Mouse (Mus musculus) cerebellum, adult 2 months (tissue): ENCODE results near the gene Srrd. TPM values are rescaled to one million over a fixed set of nuclear protein-coding genes. Genes with fewer than 3 reads are reported as not detected.
A peak's percentile ranks its signal among the peaks of the same experiment; 100 is the strongest.

Source experiments
- DNase-seq, 2 experiments: peaks; one replicate each; pipeline ENCODE4 v3.0.0; 2021
- H3K27ac ChIP-seq: fragments of 200-500 bp; 2 replicates; pipeline ENCODE4 v1.5.1; 2012; ENCODE audit warnings: low read length, control low read depth, inconsistent platforms; ENCODE audit not compliant: insufficient read depth
- H3K27me3 ChIP-seq: fragments of 200-500 bp; 2 replicates; pipeline ENCODE4 v1.6.1; 2012; ENCODE audit warnings: inconsistent platforms, mild to moderate bottlenecking, low read length, moderate library complexity; ENCODE audit not compliant: control insufficient read depth, insufficient read depth
- H3K4me1 ChIP-seq: fragments of 200-500 bp; 2 replicates; pipeline ENCODE4 v1.6.1; 2011; ENCODE audit warnings: low read length; ENCODE audit not compliant: control insufficient read depth, insufficient read depth
- H3K4me3 ChIP-seq: fragments of 200-500 bp; replicated peaks from 2 replicates; pipeline ENCODE3; 2011; ENCODE audit warnings: mild to moderate bottlenecking, low read depth, low read length, control low read depth; ENCODE audit not compliant: insufficient read depth
- CTCF ChIP-seq: fragments of 200-500 bp; IDR thresholded peaks from 2 replicates; pipeline ENCODE4 v1.5.1; 2011; ENCODE audit warnings: low read depth, mild to moderate bottlenecking, control low read depth, low read length, moderate library complexity, borderline replicate concordance; ENCODE audit not compliant: insufficient read depth
- POLR2A ChIP-seq: fragments of 200-500 bp; IDR thresholded peaks from 2 replicates; pipeline ENCODE4 v1.6.1; 2011; ENCODE audit warnings: low read length, control low read depth, borderline replicate concordance; ENCODE audit not compliant: insufficient read depth
- WGBS: fragments of 180-500 bp; shearing (Covaris S2); methylation state at CpG from one replicate; pipeline ENCODE4 v1.1.7; 2018; 5-methylcytosine and 5-hydroxymethylcytosine counted together
- polyA plus RNA-seq: library from polyadenylated mRNA; depleted of rRNA; stranded (reverse); fragments of >200 nt; gene quantifications from 2 replicates; pipeline ENCODE4 v1.2.3, GENCODE M21; 2012

Gene Srrd
- polyA plus RNA-seq, 1 experiment, result 56.6 TPM

DNA sequence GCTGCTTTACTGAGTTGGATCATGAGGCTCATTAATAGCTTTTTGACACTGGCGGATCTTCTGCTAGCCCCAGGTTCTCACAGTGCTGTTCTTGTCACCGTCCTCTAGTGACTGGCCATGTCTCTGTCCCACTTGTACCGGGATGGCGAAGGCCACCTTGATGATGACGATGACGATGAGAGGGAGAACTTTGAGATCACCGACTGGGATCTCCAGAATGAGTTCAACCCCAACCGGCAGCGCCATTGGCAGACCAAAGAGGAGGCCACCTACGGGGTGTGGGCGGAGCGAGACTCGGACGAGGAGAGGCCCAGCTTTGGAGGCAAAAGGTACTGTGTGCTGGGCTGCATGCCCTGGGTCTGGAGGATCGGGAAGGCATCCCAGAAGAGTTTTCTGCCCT is 15.0 kb downstream of the Srrd start:
- 84% methylated on average over 15 of the region's 15 CpGs for WGBS

DNA sequence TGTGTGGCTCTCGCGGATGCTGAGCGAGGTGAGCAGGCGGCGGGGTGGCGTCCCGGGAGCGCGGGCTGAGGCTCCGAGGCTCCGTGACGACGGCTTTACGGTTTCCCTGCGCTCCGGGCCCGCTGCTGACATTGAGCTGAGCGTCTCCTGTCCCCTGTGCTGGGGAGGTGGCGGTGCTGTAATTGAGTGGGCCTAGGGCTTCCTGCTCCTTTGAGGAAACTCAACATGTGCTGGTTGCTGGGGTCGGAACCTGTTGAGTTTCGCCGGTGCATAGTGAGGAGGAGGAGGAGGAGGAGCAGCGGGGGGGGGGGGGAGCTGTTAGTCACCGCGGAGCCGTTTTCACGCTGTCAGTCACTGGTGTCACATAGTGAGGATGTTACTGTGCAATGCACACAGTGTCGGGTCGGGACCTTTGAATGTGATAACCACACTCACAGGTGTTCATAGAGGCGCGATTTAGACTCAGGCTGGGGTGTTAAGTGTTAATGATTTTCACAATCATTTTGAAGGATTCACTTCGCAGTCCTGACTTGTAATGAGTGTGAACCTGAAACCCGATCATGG is 16.3 kb downstream of the Srrd start:
- WGBS, result under 1% methylated on average over 33 of the region's 33 CpGs
- H3K4me3 ChIP-seq, result peak overlapping the region; percentile 94
- DNase-seq, result no peak
- peak overlapping the region; percentile 21; the same call in 1 of the 2 replicates for H3K27ac ChIP-seq
- no peaks in the 10 kb centered on the region for H3K27me3 ChIP-seq
- 0 out of 2 replicates have a peak, but pooled peaks have one; percentile 28 for TF ChIP-seq POLR2A
- TF ChIP-seq CTCF, result no peak
- peaks cover 10% of the 10 kb centered on the region; the same call in 1 of the 2 replicates for H3K4me1 ChIP-seq

More for the DNA sequence above, 15.0 kb downstream of the Srrd start:
- Histone ChIP-seq H3K27me3 (no peaks in the 10 kb centered on the region), H3K4me1 (peaks cover 8% of the 10 kb centered on the region; the same call in 1 of the 2 replicates), H3K4me3 (no peak overlapping the region), H3K27ac (no peak overlapping the region)
- TF ChIP-seq CTCF, result no peak
- DNase-seq, result no peak

DNA sequence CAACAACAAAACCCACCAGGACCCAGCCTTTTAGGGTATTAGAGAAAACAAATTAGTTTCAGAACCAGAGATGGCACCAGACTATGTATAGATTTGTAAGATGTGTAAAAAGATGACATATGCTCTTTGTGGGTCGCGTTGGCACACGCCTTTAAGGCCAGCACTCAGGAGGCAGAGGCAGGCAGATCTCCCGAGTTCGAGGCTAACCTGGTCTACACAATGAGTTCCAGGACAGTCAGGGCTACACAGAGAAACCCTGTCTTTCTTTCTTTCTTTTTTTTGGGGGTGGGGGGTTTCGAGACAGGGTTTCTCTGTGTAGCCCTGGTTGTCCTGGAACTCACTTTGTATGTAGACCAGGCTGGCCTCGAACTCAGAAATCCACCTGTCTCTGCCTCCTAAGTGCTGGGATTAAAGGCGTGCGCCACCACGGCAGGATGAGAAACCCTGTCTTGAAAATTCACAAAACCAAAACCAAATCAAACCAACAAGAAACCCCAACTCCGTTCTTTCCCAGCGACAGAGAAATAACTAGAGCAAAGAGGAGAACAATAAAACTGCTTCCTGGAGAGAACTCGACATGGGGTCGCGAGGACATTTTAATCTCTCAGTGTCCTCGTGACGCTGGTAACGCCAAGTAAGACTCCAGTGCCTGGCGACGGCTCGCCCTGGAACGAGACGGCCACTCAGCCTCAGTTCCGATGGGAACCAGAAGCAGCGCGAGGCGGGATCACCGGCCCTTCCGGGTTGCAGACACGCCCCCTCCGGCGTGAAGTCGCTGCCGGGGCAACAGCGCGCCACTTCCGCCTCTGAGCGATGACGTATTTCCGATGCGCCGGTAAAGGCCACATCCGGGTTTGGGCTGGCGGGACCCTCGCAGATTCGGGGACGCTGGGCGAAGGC is 17.0 kb downstream of the Srrd start, which contains the start of gene Tfip11:
Gene Tfip11, plus strand, starts transcription at position 813 of the 900 bp plus-strand sequence.
- peak within 1 kb of the TSS; percentile 21; the same call in 1 of the 2 replicates for H3K27ac ChIP-seq
- no peaks in the 10 kb centered on the region for H3K27me3 ChIP-seq
- H3K4me3 ChIP-seq, result peak within 1 kb of the TSS; percentile 94
- TF ChIP-seq CTCF (no peak), POLR2A (peak; percentile 78; the same call in 1 of the 2 replicates)
- 9% methylated on average over 48 of the region's 48 CpGs for WGBS
- peaks cover 14% of the 10 kb centered on the region for H3K4me1 ChIP-seq
- peak; percentile 95 to 97 for DNase-seq

DNA sequence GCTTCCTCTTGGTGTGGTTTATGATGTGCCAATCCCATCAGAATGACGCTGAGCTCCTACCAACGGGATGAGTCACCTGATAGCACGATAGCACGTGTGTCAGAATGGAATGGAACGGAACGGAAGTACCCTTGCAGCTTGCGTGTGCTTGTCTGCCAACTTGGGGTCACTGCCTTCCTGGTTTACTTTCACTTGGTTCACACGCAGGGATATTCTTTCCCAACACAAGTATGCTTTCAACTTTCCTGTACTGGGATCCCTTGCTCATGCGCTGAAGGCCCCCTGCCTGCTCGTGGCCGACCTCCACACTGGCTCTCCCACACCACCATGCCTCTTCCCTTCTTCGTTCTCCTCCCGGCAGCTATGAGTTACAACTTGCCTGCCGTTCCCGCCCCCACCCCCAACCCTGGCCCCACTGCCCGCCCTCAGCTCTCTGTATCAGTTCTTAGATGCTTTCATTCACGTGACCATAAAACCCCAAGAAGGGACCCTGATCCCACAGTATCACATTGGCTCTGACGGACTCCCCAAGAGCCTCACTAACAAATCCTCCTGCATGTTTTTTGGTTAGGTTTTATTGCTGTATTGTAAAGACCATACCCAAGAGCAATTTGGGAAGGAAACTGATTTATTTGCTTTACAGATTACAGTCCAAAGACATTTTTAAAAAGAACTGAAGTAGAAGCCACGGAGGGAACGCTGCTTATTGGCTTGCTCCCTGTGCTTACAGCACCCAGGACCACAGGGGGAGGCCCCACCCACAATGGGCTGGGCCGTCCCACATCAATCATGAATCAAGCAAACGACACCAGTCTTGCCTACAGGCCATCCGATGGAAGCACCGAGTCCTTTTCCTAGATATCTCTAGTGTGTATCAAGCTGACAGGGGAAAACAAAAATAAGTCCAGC is 17.9 kb downstream of the Srrd start:
- no peaks in the 10 kb centered on the region for H3K27me3 ChIP-seq
- H3K4me3 ChIP-seq, result no peak overlapping the region
- DNase-seq, result no peak
- H3K4me1 ChIP-seq, result peaks cover 19% of the 10 kb centered on the region
- no peak overlapping the region for H3K27ac ChIP-seq
- WGBS, result 36% methylated on average over 24 of the region's 24 CpGs
- TF ChIP-seq CTCF, result no peak
- no peak for TF ChIP-seq POLR2A

DNA sequence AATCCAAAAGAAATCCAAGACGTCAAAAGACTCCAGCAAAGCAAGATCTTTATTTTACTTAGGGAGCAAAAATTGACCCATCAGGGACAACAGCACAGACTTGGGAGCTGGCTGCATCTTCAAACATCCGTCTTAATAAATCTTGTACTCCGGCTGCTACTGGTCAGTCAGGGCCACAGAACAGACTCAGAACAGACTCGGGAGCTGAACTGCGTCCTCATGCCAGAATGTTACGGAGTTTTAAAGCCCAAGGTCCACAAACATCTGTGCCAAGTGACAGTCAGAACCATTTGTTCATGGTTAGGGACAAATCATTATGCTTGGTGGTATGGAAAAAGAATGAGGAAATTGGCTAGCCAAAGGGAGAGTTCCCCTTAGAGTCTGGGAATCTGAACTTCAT is 19.6 kb downstream of the Srrd start:
- H3K4me1 ChIP-seq, result peaks cover 19% of the 10 kb centered on the region
- no peak for DNase-seq
- no peak for TF ChIP-seq POLR2A
- TF ChIP-seq CTCF, result no peak
- H3K4me3 ChIP-seq, result no peak overlapping the region
- H3K27me3 ChIP-seq, result no peaks in the 10 kb centered on the region
- H3K27ac ChIP-seq, result no peak overlapping the region
- 76% methylated on average over 6 of the region's 6 CpGs for WGBS

DNA sequence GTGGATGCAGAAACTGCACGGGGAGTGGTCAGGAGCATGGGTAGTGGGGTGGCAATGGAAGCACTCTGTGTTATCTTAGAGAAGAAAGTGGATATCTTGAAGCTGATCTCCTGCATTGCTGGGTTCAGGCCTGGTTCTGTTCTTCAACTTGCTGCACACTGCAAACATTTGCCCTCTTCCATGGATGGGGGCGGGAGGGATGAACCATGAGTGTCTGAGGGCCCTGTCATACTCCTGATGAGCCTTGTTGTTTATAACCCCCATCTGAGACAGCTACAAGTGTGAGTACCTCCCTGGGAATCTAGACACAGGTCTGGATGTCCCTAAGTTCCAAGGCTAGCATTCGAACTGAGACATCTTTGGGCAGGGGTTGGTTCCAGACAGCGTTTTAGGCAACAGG is 21.5 kb downstream of the Srrd start:
- H3K4me3 ChIP-seq, result no peak overlapping the region
- TF ChIP-seq POLR2A, result no peak
- no peak for TF ChIP-seq CTCF
- 63% methylated on average over 4 of the region's 4 CpGs for WGBS
- no peaks in the 10 kb centered on the region for H3K27me3 ChIP-seq
- H3K4me1 ChIP-seq, result peaks cover 11% of the 10 kb centered on the region
- DNase-seq, result no peak
- H3K27ac ChIP-seq, result no peak overlapping the region

DNA sequence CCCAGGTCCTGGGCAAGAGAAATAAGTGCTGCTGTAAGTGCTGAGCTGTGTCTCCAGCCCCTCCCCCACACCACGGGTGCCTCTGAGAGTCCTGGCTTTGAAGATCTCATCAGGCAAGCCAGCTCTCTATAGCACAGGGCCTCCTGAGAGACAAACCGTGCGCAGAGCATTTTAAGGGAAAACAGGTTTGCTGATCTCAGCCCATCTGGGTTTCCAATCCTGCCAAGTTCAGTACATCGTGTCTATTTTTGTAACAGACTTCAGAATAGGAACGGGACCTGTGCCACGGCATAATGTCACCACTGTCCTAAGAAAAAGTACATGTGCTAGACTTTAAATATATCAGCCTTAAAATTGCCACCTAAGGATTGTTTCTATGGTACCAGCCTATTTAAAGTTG is 21.9 kb downstream of the Srrd start:
- no peaks in the 10 kb centered on the region for H3K27me3 ChIP-seq
- no peak overlapping the region for H3K4me3 ChIP-seq
- WGBS, result 12% methylated on average over 6 of the region's 6 CpGs
- H3K4me1 ChIP-seq, result peaks cover 11% of the 10 kb centered on the region
- DNase-seq, result peak; percentile 54 to 79
- H3K27ac ChIP-seq, result no peak overlapping the region
- TF ChIP-seq CTCF (no peak), POLR2A (no peak)
